Mouse (Mus musculus): ENCODE results near the gene Larp1.

DNA sequence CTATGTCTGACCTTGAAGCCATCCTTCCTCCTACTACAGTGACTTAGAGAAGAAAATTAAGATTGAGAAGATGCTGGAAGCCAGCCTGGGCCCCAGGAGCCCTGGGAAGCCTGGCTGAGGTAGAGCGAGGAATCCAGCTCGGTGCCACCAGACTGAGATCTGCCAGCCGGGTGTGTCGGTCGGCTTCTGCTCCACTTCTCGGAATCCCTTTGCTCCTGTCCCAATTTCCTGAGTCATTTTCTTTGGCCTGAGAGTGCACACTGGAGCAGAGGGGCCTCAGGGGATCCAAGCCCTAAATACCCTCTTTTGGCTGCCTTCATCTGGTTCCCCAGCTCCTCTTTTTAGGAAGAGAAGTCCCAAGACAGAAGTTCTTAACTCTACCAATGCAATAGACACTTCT, 29.2 kb upstream of the Larp1 start:
- TF ChIP-seq CHD2 (IDR thresholded peaks at IDR 0.05; ENCODE audit: low read depth, low read length) (no peak), ZC3H11A (IDR thresholded peaks at IDR 0.05; ENCODE audit: borderline replicate concordance, low read depth, low read length) (no peak)
